Mouse (Mus musculus) heart, postnatal 0 days (tissue): ENCODE measurements at regions not wholly inside any gene's neighbourhood (a gene's known extent, or its start where the extent isn't known, plus 50 kb on each side); places are given as distances from the start of the nearest gene placed in this dataset.

Source experiments
- ATAC-seq: fragments of 200-750 bp; cut with Nextera tagmentation; 2 replicates; pipeline ENCODE4 v1.8.0; 2017; ENCODE audit warnings: low read depth, moderate number of reproducible peaks, moderate library complexity; ENCODE audit not compliant: insufficient read depth
- DNase-seq: peaks from one replicate; pipeline ENCODE4 v3.0.0-alpha.2; 2016; ENCODE audit warnings: low spot score
- H3K27ac ChIP-seq: fragments of 300-500 bp; sonication (generic); 2 replicates; pipeline ENCODE4 v1.5.1; 2014; ENCODE audit warnings: low read depth, mild to moderate bottlenecking
- H3K27me3 ChIP-seq: fragments of 300-500 bp; sonication (generic); 2 replicates; pipeline ENCODE4 v1.6.1; 2014; ENCODE audit warnings: low read length, mixed read lengths; ENCODE audit not compliant: control insufficient read depth, insufficient read depth
- H3K36me3 ChIP-seq: fragments of 300-500 bp; sonication (generic); replicated peaks from 2 replicates; pipeline ENCODE4 v1.6.1; 2014; ENCODE audit warnings: low read length, mixed read lengths; ENCODE audit not compliant: control insufficient read depth, insufficient read depth
- H3K4me1 ChIP-seq: fragments of 300-500 bp; sonication (generic); 2 replicates; pipeline ENCODE4 v1.6.1; 2014; ENCODE audit warnings: antibody characterized with exemption; ENCODE audit not compliant: control insufficient read depth, insufficient read depth
- H3K4me2 ChIP-seq: fragments of 300-500 bp; sonication (generic); 2 replicates; pipeline ENCODE4 v1.6.1; 2014; ENCODE audit warnings: low read depth, mild to moderate bottlenecking, low read length, moderate library complexity
- H3K4me3 ChIP-seq: fragments of 300-500 bp; sonication (generic); 2 replicates; pipeline ENCODE4 v1.5.1; 2014; ENCODE audit warnings: low read depth, low read length
- H3K9ac ChIP-seq: fragments of 300-500 bp; sonication (generic); replicated peaks from 2 replicates; pipeline ENCODE4 v1.6.1; 2014; ENCODE audit warnings: low read depth, low read length, mixed read lengths
- H3K9me3 ChIP-seq: fragments of 300-500 bp; sonication (generic); replicated peaks from 2 replicates; pipeline ENCODE4 v1.6.1; 2016; ENCODE audit warnings: low read length; ENCODE audit not compliant: control insufficient read depth
- CTCF ChIP-seq: IDR thresholded peaks from 2 replicates; pipeline ENCODE4 v1.5.1; 2016; ENCODE audit warnings: antibody characterized with exemption, control low read depth, low read depth
- EP300 ChIP-seq: IDR thresholded peaks from 2 replicates; pipeline ENCODE4 v1.6.1; 2016; ENCODE audit warnings: antibody characterized with exemption, low read depth
- WGBS: fragments of 180-500 bp; shearing (Covaris S2); extraction: QIAGEN DNeasy Blood & Tissue Kit; methylation state at CpG from one replicate; pipeline ENCODE4 v1.1.7; 2014; 5-methylcytosine and 5-hydroxymethylcytosine counted together

GRCm38 (mm10) chr5:64714710-64715109, 88.5 kb upstream of the Klf3 start:
- TF ChIP-seq EP300, result no peak
- no peaks in the 10 kb centered on the region for H3K4me1 ChIP-seq
- DNase-seq (no peak), ATAC-seq (no peak)
- no peaks in the 10 kb centered on the region for H3K9me3 ChIP-seq
- H3K9ac ChIP-seq, result no peak overlapping the region
- H3K4me2 ChIP-seq, result no peak overlapping the region
- H3K27ac ChIP-seq, result no peak overlapping the region
- no peaks in the 10 kb centered on the region for H3K27me3 ChIP-seq
- WGBS, result 73% methylated on average over 7 of the region's 7 CpGs
- H3K36me3 ChIP-seq, result no peaks in the 10 kb centered on the region
- no peak overlapping the region for H3K4me3 ChIP-seq

- peak overlapping the region; percentile 21; the same call in 1 of the 2 replicates for H3K27ac ChIP-seq
- ATAC-seq, result peak; percentile 51
- H3K9ac ChIP-seq, result no peak overlapping the region
- no peaks in the 10 kb centered on the region for H3K27me3 ChIP-seq
- no peak overlapping the region for H3K4me2 ChIP-seq
- peak; percentile 30 for DNase-seq
- no peak for TF ChIP-seq CTCF
- no peak for TF ChIP-seq EP300
- H3K36me3 ChIP-seq, result no peaks in the 10 kb centered on the region
- 53% methylated on average over 4 of the region's 4 CpGs for WGBS
- H3K4me1 ChIP-seq, result no peaks in the 10 kb centered on the region
- H3K9me3 ChIP-seq, result no peaks in the 10 kb centered on the region
- H3K4me3 ChIP-seq, result no peak overlapping the region
These were observed 86.6 kb upstream of the Klf3 start for GRCm38 (mm10) chr5:64716551-64716950.

DNA sequence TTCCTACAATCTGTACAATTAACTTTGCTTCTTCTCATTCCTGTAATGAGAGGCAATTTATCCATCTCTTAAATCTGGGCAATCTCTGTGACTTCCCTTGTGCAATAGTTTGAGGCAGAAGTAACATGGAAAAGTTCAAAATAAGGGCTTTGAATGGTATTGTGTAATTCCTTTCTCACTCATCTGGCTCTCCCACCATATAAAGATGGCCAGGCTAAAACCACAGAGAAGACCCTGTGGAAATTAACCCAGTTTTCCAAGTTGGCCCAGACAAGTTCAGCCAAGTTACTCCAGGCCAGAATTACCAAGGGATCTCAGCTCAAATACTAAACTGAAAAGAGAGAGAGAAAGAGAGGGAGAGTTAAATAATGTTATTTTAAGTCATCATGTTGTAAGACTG, 81.0 kb upstream of the Klf3 start:
- Histone ChIP-seq H3K36me3 (no peaks in the 10 kb centered on the region), H3K27me3 (no peaks in the 10 kb centered on the region), H3K9ac (no peak overlapping the region), H3K9me3 (0 out of 2 replicates have a peak, but pooled peaks cover 5% of the 10 kb centered on the region), H3K4me1 (no peaks in the 10 kb centered on the region), H3K27ac (no peak overlapping the region), H3K4me3 (no peak overlapping the region), H3K4me2 (no peak overlapping the region)
- TF ChIP-seq EP300, result no peak
- TF ChIP-seq CTCF, result no peak
- no peak for DNase-seq
- no peak for ATAC-seq

GRCm38 (mm10) chr5:64727847-64728246, 75.3 kb upstream of the Klf3 start:
- H3K27ac ChIP-seq, result no peak overlapping the region
- no peaks in the 10 kb centered on the region for H3K36me3 ChIP-seq
- ATAC-seq, result no peak
- H3K27me3 ChIP-seq, result no peaks in the 10 kb centered on the region
- TF ChIP-seq EP300, result no peak
- no peak for TF ChIP-seq CTCF
- H3K9me3 ChIP-seq, result 0 out of 2 replicates have a peak, but pooled peaks cover 5% of the 10 kb centered on the region
- no peak overlapping the region for H3K9ac ChIP-seq
- H3K4me2 ChIP-seq, result no peak overlapping the region
- H3K4me3 ChIP-seq, result no peak overlapping the region
- WGBS, result 70% methylated on average over 2 of the region's 2 CpGs
- DNase-seq, result no peak
- no peaks in the 10 kb centered on the region for H3K4me1 ChIP-seq

DNA sequence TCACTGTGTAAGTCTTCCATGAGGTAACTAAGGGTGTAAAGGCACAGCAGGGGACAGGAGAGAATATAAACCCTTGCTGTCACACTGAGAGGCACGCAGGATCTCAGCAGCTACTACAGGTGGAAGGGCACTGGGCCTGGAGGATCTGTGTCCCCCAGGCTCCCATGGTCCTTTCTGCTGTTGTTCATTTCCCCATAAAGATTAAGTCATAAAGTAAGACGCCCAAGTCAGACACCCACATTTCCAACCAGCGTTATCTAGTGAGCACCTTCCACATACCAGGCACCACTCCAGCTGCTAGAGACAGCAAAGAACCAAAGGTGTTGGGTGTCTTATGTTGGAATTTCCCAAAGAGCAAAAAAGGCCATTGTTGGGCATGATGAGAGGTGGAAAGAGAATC, 70.8 kb upstream of the Klf3 start:
- 73% methylated on average over 3 of the region's 3 CpGs for WGBS
- Histone ChIP-seq H3K4me3 (no peak overlapping the region), H3K36me3 (no peaks in the 10 kb centered on the region)

GRCm38 (mm10) chr5:64736985-64737384, 66.2 kb upstream of the Klf3 start:
- Histone ChIP-seq H3K27me3 (no peaks in the 10 kb centered on the region), H3K27ac (no peak overlapping the region), H3K36me3 (no peaks in the 10 kb centered on the region), H3K4me2 (no peak overlapping the region), H3K9me3 (no peaks in the 10 kb centered on the region), H3K4me1 (peaks cover 16% of the 10 kb centered on the region), H3K4me3 (no peak overlapping the region), H3K9ac (no peak overlapping the region)
- DNase-seq (no peak), ATAC-seq (no peak)
- TF ChIP-seq CTCF (no peak), EP300 (no peak)

More for the DNA sequence above, 70.8 kb upstream of the Klf3 start:
- H3K27ac ChIP-seq, result no peak overlapping the region
- no peak overlapping the region for H3K9ac ChIP-seq
- TF ChIP-seq CTCF (no peak), EP300 (no peak)
- H3K9me3 ChIP-seq, result no peaks in the 10 kb centered on the region
- ATAC-seq (no peak), DNase-seq (no peak)
- H3K4me2 ChIP-seq, result no peak overlapping the region
- no peaks in the 10 kb centered on the region for H3K27me3 ChIP-seq
- H3K4me1 ChIP-seq, result no peaks in the 10 kb centered on the region
